Mouse (Mus musculus) midbrain, embryonic 14.5 days (tissue): ENCODE measurements around the gene Gm5460. TPM values are rescaled to one million over a fixed set of nuclear protein-coding genes. Genes with fewer than 3 reads are reported as not detected.
A peak's percentile ranks its signal among the peaks of the same experiment; 100 is the strongest.

Experiments
- ATAC-seq: fragments of 200-750 bp; cut with Nextera tagmentation; 2 replicates; pipeline ENCODE4 v1.8.0; 2017; ENCODE audit warnings: moderate number of reproducible peaks, moderate library complexity; ENCODE audit not compliant: low FRiP score, low TSS enrichment
- DNase-seq: peaks from one replicate; pipeline ENCODE4 v3.0.0-alpha.2; 2015
- H3K27ac ChIP-seq: fragments of 300-500 bp; sonication (generic); replicated peaks from 2 replicates; pipeline ENCODE4 v1.5.1; 2014; ENCODE audit warnings: mild to moderate bottlenecking, low read depth, low read length, moderate library complexity
- H3K27me3 ChIP-seq: fragments of 300-500 bp; sonication (generic); 2 replicates; pipeline ENCODE4 v1.6.1; 2014; ENCODE audit warnings: low read length, control low read depth, mixed read lengths; ENCODE audit not compliant: control insufficient read depth, insufficient read depth
- H3K36me3 ChIP-seq: fragments of 300-500 bp; sonication (generic); 2 replicates; pipeline ENCODE4 v1.6.1; 2014; ENCODE audit warnings: low read length, control low read depth; ENCODE audit not compliant: control insufficient read depth, insufficient read depth
- H3K4me1 ChIP-seq: fragments of 300-500 bp; sonication (generic); 2 replicates; pipeline ENCODE4 v1.6.1; 2014; ENCODE audit warnings: mild to moderate bottlenecking, antibody characterized with exemption, low read length, control low read depth; ENCODE audit not compliant: control insufficient read depth, insufficient read depth
- H3K4me2 ChIP-seq: fragments of 300-500 bp; sonication (generic); 2 replicates; pipeline ENCODE4 v1.6.1; 2014; ENCODE audit warnings: mild to moderate bottlenecking, low read length, moderate library complexity
- H3K4me3 ChIP-seq: fragments of 300-500 bp; sonication (generic); replicated peaks from 2 replicates; pipeline ENCODE4 v1.5.1; 2014; ENCODE audit warnings: low read depth, low read length
- H3K9ac ChIP-seq: fragments of 300-500 bp; sonication (generic); replicated peaks from 2 replicates; pipeline ENCODE4 v1.6.1; 2014; ENCODE audit warnings: mild to moderate bottlenecking, low read length, moderate library complexity
- H3K9me3 ChIP-seq: fragments of 300-500 bp; sonication (generic); 2 replicates; pipeline ENCODE4 v1.6.1; 2016; ENCODE audit warnings: low read length, control low read depth, mixed read lengths; ENCODE audit not compliant: control insufficient read depth
- WGBS: fragments of 180-500 bp; shearing (Covaris S2); extraction: QIAGEN DNeasy Blood & Tissue Kit; methylation state at CpG from one replicate; pipeline ENCODE4 v1.1.7; 2014; 5-methylcytosine and 5-hydroxymethylcytosine counted together
- polyA plus RNA-seq: library from polyadenylated mRNA; unstranded; fragments of >200 nt; fragmentation: Nextera tagmentation; extraction: Ambion mirVana; gene quantifications from 2 replicates; pipeline ENCODE4 v1.2.1, GENCODE M21; 2014

The Gm5460 gene
- polyA plus RNA-seq: not detected in 2 replicates

DNA sequence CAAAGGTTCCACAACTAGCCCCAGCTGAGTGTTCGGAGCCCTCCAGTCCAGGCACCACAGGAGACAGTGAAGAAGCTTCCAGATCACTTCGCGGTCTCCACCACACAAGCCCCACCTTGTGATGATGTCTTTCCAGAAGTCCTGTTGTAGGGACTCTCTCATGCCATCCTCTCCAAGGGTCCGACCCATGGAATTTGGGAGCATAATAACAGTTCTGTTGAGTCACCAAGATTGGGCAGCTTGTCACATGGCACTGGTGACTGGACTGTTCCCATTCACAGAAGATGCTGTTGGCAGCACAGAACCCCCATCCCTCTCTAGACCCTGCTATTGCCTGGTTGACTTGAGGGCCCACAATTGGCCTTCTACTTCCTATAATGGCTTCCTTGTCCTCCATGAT, at the start of gene Gm5460:
Gene Gm5460, plus strand, starts transcription at position 378 of the 400 bp plus-strand sequence.
- Histone ChIP-seq H3K27ac (no peak within 1 kb of the TSS), H3K4me3 (no peak within 1 kb of the TSS), H3K9me3 (no peaks in the 10 kb centered on the region), H3K9ac (no peak within 1 kb of the TSS), H3K27me3 (no peaks in the 10 kb centered on the region), H3K4me1 (no peaks in the 10 kb centered on the region), H3K4me2 (no peak within 1 kb of the TSS), H3K36me3 (no peaks in the 10 kb centered on the region)
- WGBS: 93% methylated on average over 4 of the region's 4 CpGs
- DNase-seq: no peak
- ATAC-seq: no peak

DNA sequence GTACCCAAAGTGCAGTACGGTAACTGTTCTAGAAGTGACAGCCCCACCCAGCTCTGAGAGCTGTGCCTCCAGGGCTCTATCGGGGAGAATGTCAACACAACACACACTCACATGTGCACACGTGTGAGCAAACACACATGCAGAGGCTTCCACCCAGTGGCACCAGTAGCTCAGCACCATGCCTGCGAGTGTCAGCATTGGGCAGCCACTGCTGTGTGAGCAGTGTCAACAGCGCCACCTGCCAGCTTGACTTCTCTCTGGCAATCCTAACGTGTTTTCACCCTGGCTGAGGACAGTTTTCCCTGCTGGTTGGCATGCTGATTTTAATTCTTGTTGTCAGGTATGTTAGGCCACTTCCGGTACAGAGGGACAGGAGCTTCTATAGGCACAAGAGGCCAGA, 43.9 kb upstream of the Gm5460 start:
- no peak overlapping the region for H3K4me3 ChIP-seq
- H3K27me3 ChIP-seq: no peaks in the 10 kb centered on the region
- H3K9me3 ChIP-seq: no peaks in the 10 kb centered on the region
- ATAC-seq (no peak), DNase-seq (peak; percentile 49)
- no peak overlapping the region for H3K9ac ChIP-seq
- no peaks in the 10 kb centered on the region for H3K36me3 ChIP-seq
- 47% methylated on average over 7 of the region's 7 CpGs for WGBS
- H3K4me1 ChIP-seq: no peaks in the 10 kb centered on the region
- H3K27ac ChIP-seq: no peak overlapping the region
- no peak overlapping the region for H3K4me2 ChIP-seq

DNA sequence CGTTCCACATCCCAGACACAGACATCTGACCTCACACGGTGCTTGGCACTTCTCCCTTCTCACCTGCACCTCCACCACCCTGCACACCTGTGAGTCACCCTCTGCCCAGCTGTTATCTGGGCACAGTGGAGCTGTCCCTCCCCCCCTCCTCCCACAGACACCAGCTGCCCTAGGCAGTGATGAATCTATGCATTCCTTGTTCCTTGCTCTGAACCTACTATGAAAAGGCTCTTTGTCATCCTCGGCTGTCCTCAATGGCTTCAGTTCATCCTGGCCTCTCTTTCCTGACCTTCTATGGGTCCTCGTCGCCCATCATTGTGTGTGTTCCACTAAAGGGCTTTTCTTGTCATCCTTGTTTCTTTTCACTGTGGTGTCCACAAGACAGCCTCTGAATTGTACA, 41.8 kb upstream of the Gm5460 start:
- no peak overlapping the region for H3K4me2 ChIP-seq
- H3K36me3 ChIP-seq: no peaks in the 10 kb centered on the region
- H3K4me3 ChIP-seq: no peak overlapping the region
- no peaks in the 10 kb centered on the region for H3K9me3 ChIP-seq
- no peaks in the 10 kb centered on the region for H3K27me3 ChIP-seq
- no peak overlapping the region for H3K9ac ChIP-seq
- peaks cover 9% of the 10 kb centered on the region; the same call in 1 of the 2 replicates for H3K4me1 ChIP-seq
- DNase-seq: no peak
- ATAC-seq: no peak
- WGBS: 68% methylated on average over 5 of the region's 5 CpGs
- no peak overlapping the region for H3K27ac ChIP-seq

DNA sequence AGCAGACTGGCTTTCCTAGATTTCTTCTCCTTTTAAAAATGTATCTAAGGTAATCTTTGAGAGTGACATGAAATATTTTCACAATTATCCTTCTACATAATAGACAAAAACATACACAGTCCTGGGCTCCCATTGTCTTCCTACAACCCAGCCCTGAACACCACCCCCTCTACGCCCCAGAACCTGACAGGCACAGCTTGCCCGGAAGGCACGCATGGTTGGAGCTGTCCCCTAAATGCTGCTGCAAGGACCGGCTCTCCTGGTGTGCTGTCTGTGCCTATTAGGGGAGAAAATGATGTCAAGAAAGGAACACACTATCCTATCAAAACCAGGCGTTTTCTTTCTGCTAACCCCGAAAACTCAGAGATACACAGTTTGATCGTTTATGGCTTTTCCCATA, 38.8 kb upstream of the Gm5460 start:
- Histone ChIP-seq H3K9ac (0 out of 2 replicates have a peak overlapping the region, but pooled peaks have one; percentile 3), H3K27ac (peak overlapping the region; percentile 8; the same call in 1 of the 2 replicates), H3K4me3 (peak overlapping the region; percentile 39), H3K4me1 (peaks cover 9% of the 10 kb centered on the region; the same call in 1 of the 2 replicates), H3K4me2 (peak overlapping the region; percentile 71), H3K9me3 (no peaks in the 10 kb centered on the region), H3K27me3 (no peaks in the 10 kb centered on the region), H3K36me3 (no peaks in the 10 kb centered on the region)
- no peak for ATAC-seq
- peak; percentile 32 for DNase-seq
- WGBS: 26% methylated on average over 7 of the region's 7 CpGs

DNA sequence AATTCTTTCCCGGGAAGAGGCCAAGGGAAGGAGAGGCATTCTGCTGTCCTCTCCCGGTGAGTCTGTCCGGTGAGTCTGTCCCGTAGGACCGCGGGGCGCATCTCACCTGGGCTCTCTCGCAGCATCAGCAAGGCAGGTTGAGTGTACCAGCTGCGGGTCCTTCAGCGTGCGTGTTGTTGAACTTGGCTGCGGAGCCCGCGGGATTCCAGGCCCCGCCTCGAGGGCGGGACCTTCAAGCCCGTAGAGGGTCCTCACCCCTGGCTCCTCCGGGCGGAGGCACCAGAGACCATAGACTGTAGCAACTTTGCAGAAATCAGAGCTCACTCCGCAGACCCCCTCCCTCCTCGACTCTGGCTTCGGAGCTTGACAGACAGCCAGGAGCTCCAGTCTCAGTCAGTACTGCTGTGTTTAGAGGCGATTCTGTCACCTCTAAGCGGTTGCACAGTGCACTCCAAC, 37.9 kb upstream of the Gm5460 start, which contains the start of gene Zfp488:
Gene Zfp488, minus strand, starts transcription at position 161 of the 456 bp plus-strand sequence.
- no peaks in the 10 kb centered on the region for H3K27me3 ChIP-seq
- WGBS: 3% methylated on average over 25 of the region's 25 CpGs
- no peaks in the 10 kb centered on the region for H3K9me3 ChIP-seq
- peak within 1 kb of the TSS; percentile 39 for H3K4me3 ChIP-seq
- peaks cover 9% of the 10 kb centered on the region; the same call in 1 of the 2 replicates for H3K4me1 ChIP-seq
- DNase-seq: peak; percentile 66
- H3K4me2 ChIP-seq: peak within 1 kb of the TSS; percentile 71
- H3K9ac ChIP-seq: peak within 1 kb of the TSS; percentile 37; the same call in 1 of the 2 replicates
- H3K36me3 ChIP-seq: no peaks in the 10 kb centered on the region
- H3K27ac ChIP-seq: peak within 1 kb of the TSS; percentile 8; the same call in 1 of the 2 replicates
- ATAC-seq: peak; percentile 53

DNA sequence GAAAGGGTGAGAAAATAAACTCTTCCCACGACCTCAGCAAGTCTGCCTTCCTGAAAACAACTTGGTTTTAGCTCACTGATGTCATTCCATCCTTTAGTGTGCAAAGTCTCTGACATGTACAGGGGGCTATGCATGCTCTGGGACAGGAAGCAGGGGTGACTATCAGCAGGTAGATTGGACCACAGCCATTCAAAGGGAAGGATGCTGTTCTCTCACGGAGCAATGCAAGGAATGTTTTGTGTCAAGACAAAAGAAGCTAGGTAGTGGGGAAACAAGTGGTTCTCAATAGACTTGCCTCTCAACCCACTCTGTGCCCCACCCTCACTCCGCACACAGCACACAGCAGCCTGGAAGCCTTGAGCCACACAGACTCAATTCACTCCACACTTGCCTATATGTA, 27.4 kb upstream of the Gm5460 start:
- Histone ChIP-seq H3K9me3 (no peaks in the 10 kb centered on the region), H3K9ac (no peak overlapping the region), H3K4me1 (no peaks in the 10 kb centered on the region), H3K36me3 (no peaks in the 10 kb centered on the region), H3K27ac (no peak overlapping the region), H3K4me3 (no peak overlapping the region), H3K27me3 (no peaks in the 10 kb centered on the region), H3K4me2 (no peak overlapping the region)
- no peak for DNase-seq
- WGBS: 50% methylated on average over 3 of the region's 3 CpGs
- no peak for ATAC-seq

DNA sequence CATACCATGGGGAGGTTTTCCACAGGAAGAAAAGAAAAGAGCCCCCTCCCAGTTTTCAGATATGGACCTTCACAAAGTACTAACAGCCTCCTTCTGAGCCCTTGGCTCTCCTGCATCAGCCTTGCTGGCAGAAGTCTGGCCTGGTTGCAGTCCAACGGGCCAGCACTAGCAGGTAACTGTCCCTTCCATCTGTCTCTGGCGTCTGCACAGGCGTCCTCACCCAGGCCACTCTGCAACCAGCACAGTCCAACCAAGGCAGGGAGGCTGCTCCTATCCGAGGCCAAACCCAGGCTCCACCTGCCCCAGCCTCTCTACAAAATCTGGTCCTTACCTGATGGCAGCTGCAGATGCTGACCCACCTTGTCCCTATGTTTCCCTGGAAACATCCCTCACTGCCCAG, 24.6 kb upstream of the Gm5460 start:
- ATAC-seq: no peak
- Histone ChIP-seq H3K4me2 (no peak overlapping the region), H3K9me3 (no peaks in the 10 kb centered on the region), H3K9ac (no peak overlapping the region), H3K27me3 (no peaks in the 10 kb centered on the region), H3K36me3 (no peaks in the 10 kb centered on the region), H3K4me1 (no peaks in the 10 kb centered on the region), H3K4me3 (no peak overlapping the region), H3K27ac (no peak overlapping the region)
- WGBS: 87% methylated on average over 4 of the region's 4 CpGs
- DNase-seq: no peak

DNA sequence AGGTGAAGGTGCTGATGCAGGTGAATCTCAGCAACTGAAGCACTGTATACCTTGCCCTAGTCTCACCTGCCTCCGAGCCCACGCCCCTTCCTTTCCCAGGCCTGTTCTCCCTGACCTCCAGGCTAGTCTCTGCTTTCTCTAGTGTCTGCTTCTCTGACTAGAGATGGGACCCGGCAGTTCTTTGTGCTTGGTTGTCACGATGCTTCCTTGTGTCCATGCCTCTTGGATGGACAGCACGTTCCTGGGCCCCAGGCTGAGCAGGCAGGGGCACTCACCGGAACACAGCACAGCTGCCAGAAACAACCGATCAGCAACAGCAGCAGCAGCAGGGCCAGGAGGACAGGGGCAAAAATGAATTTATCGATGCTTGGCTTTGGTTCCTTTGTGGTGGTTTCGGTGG, 23.5 kb upstream of the Gm5460 start:
- H3K36me3 ChIP-seq: no peaks in the 10 kb centered on the region
- H3K27me3 ChIP-seq: no peaks in the 10 kb centered on the region
- H3K27ac ChIP-seq: no peak overlapping the region
- H3K9ac ChIP-seq: no peak overlapping the region
- WGBS: 93% methylated on average over 9 of the region's 9 CpGs
- ATAC-seq (no peak), DNase-seq (no peak)
- H3K4me1 ChIP-seq: no peaks in the 10 kb centered on the region
- no peak overlapping the region for H3K4me2 ChIP-seq
- H3K4me3 ChIP-seq: no peak overlapping the region
- H3K9me3 ChIP-seq: no peaks in the 10 kb centered on the region

DNA sequence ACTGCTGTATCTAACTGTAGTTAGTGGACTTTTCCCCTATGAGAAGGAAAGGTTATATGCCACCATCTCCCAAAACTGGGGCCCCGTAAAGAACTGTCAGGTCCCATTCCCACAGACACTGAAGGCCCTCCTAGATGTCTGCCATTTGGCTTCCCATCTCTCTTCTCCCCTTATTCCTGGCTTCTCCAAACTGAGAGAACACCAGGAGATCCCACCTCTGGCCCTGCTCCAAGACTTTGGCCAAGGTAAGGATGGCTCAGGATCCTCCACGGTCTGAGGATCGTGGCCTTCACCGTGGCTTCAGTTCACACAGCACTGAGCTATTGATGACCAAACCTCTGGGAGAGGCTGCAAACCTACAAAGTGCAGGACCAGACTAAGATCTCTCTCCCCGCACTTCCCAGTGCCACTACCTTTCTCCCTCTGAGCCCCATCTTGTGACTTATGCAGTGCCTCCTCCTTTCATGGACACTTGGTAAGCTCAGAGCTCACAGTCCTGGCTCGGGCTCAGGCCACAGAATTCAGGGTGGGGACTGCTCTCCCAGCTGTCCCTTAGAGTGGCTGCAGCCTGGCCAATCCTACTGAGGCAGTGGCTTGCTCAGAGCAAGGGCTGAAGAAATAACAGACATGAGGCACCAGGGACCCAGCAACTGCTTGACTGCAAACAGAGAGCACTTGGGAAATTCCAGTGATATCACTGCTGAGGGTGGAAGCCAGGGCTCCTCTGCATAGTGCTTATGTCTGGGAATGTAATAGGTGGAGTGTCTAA, 22.9 kb upstream of the Gm5460 start:
- DNase-seq (no peak), ATAC-seq (no peak)
- no peak overlapping the region for H3K4me3 ChIP-seq
- H3K27ac ChIP-seq: no peak overlapping the region
- WGBS: 88% methylated on average over 6 of the region's 6 CpGs
- no peak overlapping the region for H3K4me2 ChIP-seq
- no peaks in the 10 kb centered on the region for H3K27me3 ChIP-seq
- H3K9ac ChIP-seq: no peak overlapping the region
- no peaks in the 10 kb centered on the region for H3K9me3 ChIP-seq
- no peaks in the 10 kb centered on the region for H3K4me1 ChIP-seq
- no peaks in the 10 kb centered on the region for H3K36me3 ChIP-seq
